9 mouse cellular contexts compared by ENCODE assay signal in the genomic region with DNA sequence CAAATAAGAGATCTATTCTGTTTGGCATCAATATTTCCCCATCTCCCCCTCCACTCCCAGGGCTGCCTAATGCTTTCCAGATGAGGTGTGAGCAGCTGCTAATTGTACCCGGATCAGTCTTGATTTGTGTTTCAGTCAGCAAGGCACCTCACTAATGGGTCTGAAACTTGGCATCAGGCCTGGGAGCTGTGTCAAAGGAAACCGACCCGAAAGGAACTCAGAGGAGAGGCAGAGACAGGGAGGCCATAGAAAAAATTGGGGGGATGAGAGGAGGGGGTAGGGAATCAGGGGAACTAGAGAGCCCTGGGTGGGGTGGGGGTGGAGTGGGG. TPM values are rescaled to one million over a fixed set of nuclear protein-coding genes. Genes with fewer than 3 reads are reported as not detected.
DNase-seq lines count a peak whose midpoint lies in the region; ATAC-seq and TF ChIP-seq lines count a peak whose summit lies in the region.
"Had no signal": no experiment of that assay in that cellular context is flagged by ENCODE, and none has a peak within 500 bp of the region (broad histone marks: within the 10 kb centered on the region; RNA-seq: fewer than 3 reads in every experiment).

No protein-coding gene starts in this region.

- H3K4me2 ChIP-seq in lung, postnatal 0 days (replicated peaks; ENCODE audit: low read depth, low read length), result no peak overlapping the region
- H3K4me2 ChIP-seq: liver, embryonic 13.5 days had no signal

- 11% methylated on average over 3 of the region's 3 CpGs for WGBS in cerebellum, adult 2 months
- WGBS in embryonic facial prominence, embryonic 10.5 days, result 15% methylated on average over 3 of the region's 3 CpGs
- 11% methylated on average over 3 of the region's 3 CpGs for WGBS in lung, postnatal 0 days

- ATAC-seq in lung, postnatal 0 days, result peak; percentile 58

- no peaks in the 10 kb centered on the region for H3K36me3 ChIP-seq in embryonic facial prominence, embryonic 10.5 days (replicated peaks)
- no peaks in the 10 kb centered on the region for H3K36me3 ChIP-seq in lung, postnatal 0 days (ENCODE audit: insufficient read depth, low read length)
- H3K36me3 ChIP-seq: liver, embryonic 13.5 days had no signal

- no peaks in the 10 kb centered on the region for H3K9me3 ChIP-seq in embryonic facial prominence, embryonic 10.5 days
- no peaks in the 10 kb centered on the region for H3K9me3 ChIP-seq in lung, postnatal 0 days (ENCODE audit: low read length)
- H3K9me3 ChIP-seq: liver, embryonic 13.5 days had no signal

- no peak for TF ChIP-seq POLR2A in cerebellum, adult 2 months (IDR thresholded peaks at IDR 0.05; ENCODE audit: borderline replicate concordance, insufficient read depth, low read length)

- TF ChIP-seq EP300 in lung, postnatal 0 days (IDR thresholded peaks at IDR 0.05), result no peak

- no peak for TF ChIP-seq CTCF in cerebellum, adult 2 months (IDR thresholded peaks at IDR 0.05; ENCODE audit: borderline replicate concordance, insufficient read depth, low read depth, low read length)
- no peak for TF ChIP-seq CTCF in lung, postnatal 0 days (IDR thresholded peaks at IDR 0.05)

- peaks cover 39% of the 10 kb centered on the region; the same call in 1 of the 2 replicates for H3K4me1 ChIP-seq in cerebellum, adult 2 months (ENCODE audit: control insufficient read depth, insufficient read depth, low read length)
- H3K4me1 ChIP-seq in embryonic facial prominence, embryonic 10.5 days, result peaks cover 48% of the 10 kb centered on the region
- peaks cover 12% of the 10 kb centered on the region for H3K4me1 ChIP-seq in lung, postnatal 0 days (ENCODE audit: insufficient read depth, low read depth, low read length)
- H3K4me1 ChIP-seq: liver, embryonic 13.5 days had no signal

- H3K27ac ChIP-seq in cerebellum, adult 2 months (ENCODE audit: insufficient read depth, low read length), result 0 out of 2 replicates have a peak overlapping the region, but pooled peaks have one; percentile 2
- H3K27ac ChIP-seq in embryonic facial prominence, embryonic 10.5 days (replicated peaks), result peak overlapping the region; percentile 80
- 0 out of 2 replicates have a peak overlapping the region, but pooled peaks have one; percentile 26 for H3K27ac ChIP-seq in lung, postnatal 0 days (ENCODE audit: low read length)
- H3K27ac ChIP-seq: liver, embryonic 13.5 days had no signal

- no peak overlapping the region for H3K4me3 ChIP-seq in cerebellum, adult 2 months (replicated peaks; ENCODE audit: insufficient read depth, low read depth, low read length)
- peak overlapping the region; percentile 29; the same call in 1 of the 2 replicates for H3K4me3 ChIP-seq in embryonic facial prominence, embryonic 10.5 days
- H3K4me3 ChIP-seq in lung, postnatal 0 days (ENCODE audit: low read depth, low read length), result no peak overlapping the region
- H3K4me3 ChIP-seq: liver, embryonic 13.5 days had no signal

- DNase-seq in cerebellum, adult 2 months, result peak; percentile 38 to 43
- DNase-seq in cerebellum, adult 11 months, result no peak
- peak; percentile 80 for DNase-seq in embryonic facial prominence, embryonic 10.5 days (ENCODE audit: low spot score)
- peak; percentile 61 for DNase-seq in heart, postnatal 4 days
- DNase-seq in lung, postnatal 0 days (ENCODE audit: low spot score), result peak; percentile 67
- no peak for DNase-seq in frontal cortex, adult 2 months (ENCODE audit: extremely low spot score in 1 of 2, low spot score in 1 of 2)
- no peak for DNase-seq in layer of hippocampus, adult 18-20 months (ENCODE audit: low spot score in 2 of 2)
- no peak for DNase-seq in ovary, postnatal 14 days (ENCODE audit: low spot score)
- DNase-seq: liver, embryonic 13.5 days had no signal

- no peak overlapping the region for H3K9ac ChIP-seq in lung, postnatal 0 days (replicated peaks; ENCODE audit: low read depth)
- H3K9ac ChIP-seq: liver, embryonic 13.5 days had no signal

- no peaks in the 10 kb centered on the region for H3K27me3 ChIP-seq in cerebellum, adult 2 months (ENCODE audit: control insufficient read depth, insufficient read depth, low read length)
- no peaks in the 10 kb centered on the region for H3K27me3 ChIP-seq in embryonic facial prominence, embryonic 10.5 days (replicated peaks; ENCODE audit: low read depth, poor library complexity, severe bottlenecking)
- no peaks in the 10 kb centered on the region for H3K27me3 ChIP-seq in lung, postnatal 0 days (replicated peaks; ENCODE audit: insufficient read depth, low read length)
- H3K27me3 ChIP-seq: liver, embryonic 13.5 days had no signal

RNA-seq across cellular contexts. Expression of a gene that starts 57.1 kb away (rescaled TPM):
- 37.9 and 43.6 TPM in 2 replicates for polyA plus RNA-seq in cerebellum, adult 2 months (2012; rRNA removed)
- 14.2 and 14.3 TPM in 2 replicates for polyA plus RNA-seq in embryonic facial prominence, embryonic 10.5 days (2016; fragmentation: Nextera tagmentation; extraction: Ambion mirVana)
- total RNA-seq in heart, postnatal 4 days (2021), result 1 to 10 TPM; 8.8 to 9.3 TPM
- polyA plus RNA-seq in lung, postnatal 0 days (2015; fragmentation: Nextera tagmentation; extraction: Ambion mirVana), result 13.7 and 14.1 TPM in 2 replicates
- 7.9 and 8.5 TPM in 2 replicates for polyA plus RNA-seq in frontal cortex, adult 2 months (2012; rRNA removed)
- 10 to 100 TPM; 11.5 to 11.6 TPM for total RNA-seq in layer of hippocampus, adult 18-20 months (2021)

Comparison
In these comparisons a context has a peak if more than half of its experiments do, and no peak if none do; other contexts are left out.
1. DNase-seq: peak in cerebellum, adult 2 months (2 of 2), embryonic facial prominence, embryonic 10.5 days (single experiment), heart, postnatal 4 days (single experiment) and lung, postnatal 0 days (single experiment); none in cerebellum, adult 11 months (single experiment), frontal cortex, adult 2 months (0 of 2), layer of hippocampus, adult 18-20 months (0 of 2) and ovary, postnatal 14 days (single experiment).
2. H3K27ac ChIP-seq: peak in every context shown above with its lines; median percentile 80 in embryonic facial prominence, embryonic 10.5 days; 26 in lung, postnatal 0 days; 2 in cerebellum, adult 2 months.